Mouse (Mus musculus) right cerebral cortex, postnatal 14 days (tissue): ENCODE results near the gene Dkk1.
"Not testable (repeated sequence)": the region's sequence is repeated elsewhere in the genome, so short reads cannot be mapped to it uniquely, and the experiment has no call there.

Experiments
- DNase-seq: peaks from one replicate; pipeline ENCODE4 v3.0.0; 2022

Gene Dkk1

DNA sequence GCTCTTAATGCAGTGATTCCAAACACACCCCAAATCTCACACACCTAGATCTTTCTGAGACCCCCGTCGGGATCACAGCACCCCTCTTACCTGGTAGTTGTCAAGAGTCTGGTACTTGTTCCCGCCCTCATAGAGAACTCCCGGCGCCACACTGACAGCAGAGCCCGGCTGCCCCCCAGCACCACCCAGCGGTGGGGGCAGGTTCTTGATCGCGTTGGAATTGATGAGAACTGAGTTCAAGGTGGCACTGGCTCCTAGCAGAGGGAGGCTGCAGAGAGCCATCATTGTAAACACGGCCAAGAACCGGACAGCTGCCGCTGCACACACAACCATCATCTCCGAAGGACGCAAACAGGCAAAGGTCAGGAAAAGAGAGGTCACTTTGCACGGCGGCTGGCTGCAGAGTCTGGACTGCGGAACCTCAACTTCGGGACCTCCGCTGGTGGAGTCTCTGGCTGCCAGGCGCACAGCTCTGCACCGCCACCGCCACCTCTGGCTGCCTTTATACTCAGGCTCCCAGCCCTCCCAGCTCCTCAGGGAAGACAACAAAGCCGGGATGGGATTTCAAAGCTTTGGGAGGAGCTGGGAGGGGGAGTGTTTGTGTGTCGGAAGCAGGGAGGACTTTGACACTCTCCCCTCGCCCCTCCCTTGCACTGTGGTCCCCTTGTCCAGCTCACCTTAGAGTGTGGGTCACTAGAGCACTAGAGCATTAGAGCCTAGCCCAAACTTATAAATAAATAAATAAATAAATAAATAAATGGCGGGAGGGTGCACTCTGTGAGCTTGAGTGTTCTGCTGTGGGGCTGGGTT is at the start of gene Dkk1:
TSS of gene Dkk1 (minus strand) at position 622 of the 810 bp plus-strand sequence.
- DNase-seq, result peak; percentile 22

DNA sequence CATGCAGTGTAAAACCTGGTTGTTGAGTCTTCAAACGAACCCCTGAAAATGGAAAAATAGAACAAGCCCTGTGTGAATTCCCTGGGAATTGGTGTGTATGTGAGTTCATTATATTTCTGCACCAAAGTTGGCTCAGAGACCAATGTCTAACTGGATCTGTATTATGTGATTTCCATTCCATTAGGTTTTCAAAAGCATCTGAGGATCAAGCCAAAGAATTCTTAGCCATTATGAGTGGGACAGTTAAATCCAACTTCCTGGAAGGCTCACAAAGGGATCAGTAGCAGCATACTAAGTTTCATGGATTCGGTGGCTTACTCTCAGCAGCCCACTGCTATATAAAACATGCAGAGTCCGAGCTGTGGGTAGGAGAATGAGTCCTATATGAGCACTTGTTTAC is 36.9 kb upstream of the Dkk1 start:
- no peak for DNase-seq

- no peak for DNase-seq
Observed at GRCm38 (mm10) chr19:30564516-30564915, 15.1 kb upstream of the Dkk1 start.

DNA sequence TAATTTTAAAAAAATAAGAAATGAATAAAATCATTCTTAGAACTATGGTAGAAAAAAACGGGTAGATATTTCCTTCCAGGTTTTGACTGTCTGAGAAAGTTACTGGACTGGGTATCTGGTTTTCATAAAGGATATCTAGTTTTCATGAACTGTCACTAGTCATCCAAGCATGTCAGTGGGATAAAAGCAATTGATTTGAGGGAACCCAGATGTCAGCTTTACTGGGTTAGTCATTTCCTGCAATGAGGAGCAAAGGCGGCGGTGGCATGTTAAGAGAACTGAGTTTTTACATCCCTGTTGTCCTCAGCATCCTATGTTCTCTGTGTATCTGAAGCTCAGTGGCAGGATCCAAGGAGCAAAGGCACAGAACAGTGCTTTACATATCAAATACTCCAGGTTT is 14.4 kb upstream of the Dkk1 start:
- DNase-seq, result no peak

DNA sequence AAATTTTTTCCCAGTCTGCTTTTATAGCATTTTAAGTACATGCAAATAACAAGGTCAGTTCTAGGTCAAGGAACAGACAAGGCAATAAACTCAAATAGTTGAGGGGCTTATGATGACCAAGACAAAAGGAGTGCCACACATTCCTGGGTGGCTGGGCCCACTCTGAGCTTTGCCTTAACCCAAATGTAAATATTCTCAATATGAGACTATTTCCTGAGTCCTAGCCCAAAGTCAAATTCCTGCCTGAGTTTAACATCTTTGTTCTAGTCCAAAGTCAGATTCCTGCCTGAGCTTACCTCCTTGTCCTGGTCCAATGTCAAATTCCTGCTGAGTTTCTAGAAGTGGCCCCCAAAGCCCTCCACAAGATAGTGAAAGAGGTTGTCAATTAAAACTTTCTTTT is 8.6 kb upstream of the Dkk1 start:
- no peak for DNase-seq

DNA sequence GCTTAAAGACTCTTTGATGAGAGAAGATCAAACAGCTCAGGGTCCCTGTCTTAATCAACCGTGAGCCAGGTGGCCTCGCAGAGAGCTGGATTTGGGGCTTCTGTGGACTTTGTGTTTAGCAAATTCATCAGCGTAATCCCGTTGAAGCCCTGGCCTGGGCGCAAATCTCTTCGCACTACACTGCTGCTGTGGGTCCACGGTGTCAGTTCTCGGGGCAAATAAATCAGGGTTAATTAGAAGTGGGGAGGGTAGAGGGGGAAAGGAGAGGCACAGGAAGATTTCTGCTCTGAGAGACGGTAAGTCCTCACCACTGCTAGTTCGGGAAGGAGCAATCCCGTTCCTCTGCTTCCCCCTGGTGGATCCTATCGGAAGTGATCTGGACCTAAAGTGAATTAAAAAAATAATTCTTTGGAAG is 5.0 kb upstream of the Dkk1 start:
- DNase-seq, result peak; percentile 81

GRCm38 (mm10) chr19:30553740-30554139 is 4.3 kb upstream of the Dkk1 start:
- no peak for DNase-seq

DNA sequence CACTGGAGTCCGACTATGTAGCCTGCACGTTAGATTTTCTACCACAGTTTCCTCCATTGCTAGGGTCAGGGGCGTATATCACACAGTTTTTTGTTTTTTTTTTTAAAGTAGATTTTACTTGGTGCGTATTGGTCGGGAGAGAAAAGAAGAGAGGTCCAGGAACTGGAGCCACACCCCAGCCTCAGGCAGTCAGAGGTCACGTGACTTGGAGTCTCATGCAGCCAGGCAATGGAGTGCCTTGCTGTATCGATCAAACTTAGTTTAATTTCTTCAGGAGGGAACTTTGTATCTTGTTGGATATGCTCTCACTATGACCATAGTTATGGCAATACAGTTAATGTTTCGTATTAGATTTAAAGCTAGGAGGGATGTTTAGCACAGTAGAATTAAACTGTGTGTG is 2.8 kb upstream of the Dkk1 start:
- DNase-seq, result no peak

DNA sequence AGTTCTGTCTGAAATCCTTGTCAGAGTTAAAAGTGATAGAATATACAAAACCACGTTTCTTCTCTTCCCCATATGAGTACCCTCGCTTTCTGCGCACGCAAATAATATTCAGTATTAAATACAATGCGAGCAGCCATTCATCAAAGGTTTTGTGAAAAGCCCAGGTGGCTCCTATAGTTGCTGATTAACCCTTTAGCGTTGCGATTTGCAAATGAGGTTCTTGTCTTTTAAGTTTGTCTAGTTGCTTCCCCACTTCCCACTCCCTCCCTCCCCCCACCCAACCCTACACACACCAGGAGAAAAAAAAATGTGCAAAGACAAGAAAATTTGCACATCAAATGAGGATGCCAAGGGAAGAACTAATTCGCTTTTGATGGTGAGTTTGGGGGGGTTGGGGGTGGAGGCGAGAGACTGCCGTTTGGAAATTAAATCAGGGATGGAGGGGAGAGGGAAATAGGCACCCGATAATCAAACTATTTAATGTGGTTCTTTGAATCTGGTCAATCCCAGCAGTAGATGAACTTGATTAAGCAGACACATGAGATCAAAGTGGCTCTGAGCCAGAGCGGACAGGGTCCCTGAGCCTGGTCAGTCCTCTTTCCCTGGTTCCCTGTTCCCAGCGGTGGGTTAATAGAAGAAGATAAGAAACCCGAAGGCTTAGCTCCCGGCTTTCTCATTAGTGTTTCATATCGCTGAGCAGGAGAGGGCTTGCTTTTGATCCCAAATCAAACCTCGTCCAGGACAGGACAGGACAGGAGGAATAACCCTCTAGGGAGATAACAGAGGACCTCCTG is 586 bp upstream of the Dkk1 start:
- DNase-seq, result no peak

DNA sequence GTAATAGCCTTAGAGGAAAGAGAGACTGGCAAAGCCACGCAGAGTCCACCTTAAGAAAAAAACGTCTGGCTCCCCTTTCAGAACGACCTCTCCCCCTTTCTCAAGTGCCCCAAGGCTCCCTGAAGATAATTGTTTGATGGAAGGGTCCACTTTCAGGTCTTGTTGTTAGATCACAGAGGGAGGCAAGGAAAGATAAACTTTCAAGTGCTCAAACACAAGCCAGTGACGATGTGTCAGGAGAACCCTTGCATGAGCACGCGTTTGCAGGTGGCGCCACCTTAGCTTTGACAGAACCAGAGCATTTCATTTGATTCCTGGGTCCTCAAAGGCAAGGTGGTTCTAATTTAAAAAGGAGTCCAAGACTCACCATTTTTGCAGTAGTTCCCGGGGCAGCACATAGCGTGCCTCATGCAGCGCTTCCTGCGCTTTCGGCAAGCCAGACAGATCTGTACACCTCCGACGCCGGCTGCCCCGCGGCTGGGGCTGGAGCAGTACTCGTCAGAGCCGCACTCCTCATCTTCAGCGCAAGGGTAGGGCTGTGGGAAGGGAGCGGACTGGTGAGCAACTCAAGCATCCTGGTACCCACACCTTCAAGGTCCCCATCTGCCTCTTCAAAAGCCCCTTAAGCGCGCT is 938 bp downstream of the Dkk1 start:
- DNase-seq, result no peak

GRCm38 (mm10) chr19:30539365-30539941 is 10.0 kb downstream of the Dkk1 start:
- not testable (repeated sequence) for DNase-seq

GRCm38 (mm10) chr19:30516771-30517170 is 32.7 kb downstream of the Dkk1 start:
- DNase-seq, result no peak

DNA sequence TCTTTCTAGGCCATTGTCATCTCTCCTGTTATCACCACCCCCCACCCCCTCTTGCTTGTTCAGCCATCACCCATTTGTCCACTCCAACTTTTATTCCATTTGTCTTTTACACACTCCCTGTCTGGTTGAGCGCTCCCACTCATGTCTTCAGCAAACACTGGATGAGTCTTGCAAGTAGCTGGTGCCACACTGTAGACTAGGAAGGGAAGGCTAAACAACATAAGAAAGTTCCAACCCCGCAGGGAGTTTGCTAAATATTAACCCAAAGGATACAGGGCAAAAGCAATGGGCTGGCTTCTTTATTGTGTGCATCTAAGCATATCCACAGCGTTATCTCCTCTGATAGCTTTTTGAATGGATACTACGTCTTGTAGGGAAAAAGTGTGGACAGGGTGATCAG is 39.0 kb downstream of the Dkk1 start:
- DNase-seq, result no peak

DNA sequence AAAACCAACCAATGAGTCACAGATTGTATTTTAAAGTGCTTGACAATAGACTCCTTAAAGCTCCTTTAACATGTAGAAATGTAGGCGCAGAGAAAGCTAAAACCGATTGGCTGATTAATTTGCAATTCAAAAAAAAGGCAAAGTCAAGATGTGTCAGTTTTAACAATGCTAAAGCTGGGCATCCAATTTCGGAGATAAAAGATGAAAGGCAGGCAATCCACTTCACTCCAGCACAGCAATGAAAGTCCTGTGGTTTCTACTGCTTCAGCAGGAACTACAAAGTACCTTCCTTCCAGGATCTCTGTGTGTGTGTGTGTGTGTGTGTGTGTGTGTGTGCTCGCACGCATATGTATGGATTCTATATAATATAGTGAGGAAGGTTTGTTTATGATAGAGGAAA is 44.0 kb downstream of the Dkk1 start:
- no peak for DNase-seq
